Mouse (Mus musculus): ENCODE results near the gene Nfatc3. TPM values are rescaled to one million over a fixed set of nuclear protein-coding genes. Genes with fewer than 3 reads are reported as not detected.

Gene Nfatc3
- polyA plus RNA-seq, 1 experiment from 2014 or later, result 3.0 TPM

DNA sequence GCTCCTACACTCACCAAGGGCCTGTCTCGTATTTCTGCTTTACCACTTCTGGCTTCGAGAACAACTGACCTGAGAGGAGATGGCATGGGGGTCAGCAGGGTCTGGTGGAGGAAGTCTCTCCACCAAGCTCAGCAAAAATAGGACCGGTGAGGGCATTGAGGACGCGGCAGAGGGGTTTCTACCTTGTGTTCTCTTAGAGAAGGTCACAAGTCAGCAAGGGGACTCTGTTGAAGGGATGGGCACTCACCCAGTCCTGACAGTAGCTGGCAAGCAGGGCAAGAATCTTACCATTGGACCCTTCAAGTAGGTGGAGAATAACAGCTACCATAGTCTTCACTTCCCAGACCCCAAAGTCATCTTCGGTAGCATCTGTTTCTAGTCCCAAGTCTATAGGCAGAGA is 75.3 kb downstream of the Nfatc3 start:
- Histone ChIP-seq H3K4me1 (ENCODE audit: control insufficient read depth, low read depth, low read length) (peaks cover 8% of the 10 kb centered on the region), H3K27me3 (ENCODE audit: control insufficient read depth, insufficient read depth, low read depth, low read length) (peaks cover 55% of the 10 kb centered on the region), H3K9ac (ENCODE audit: low read depth, low read length) (no peak overlapping the region), H3K27ac (ENCODE audit: low read length) (no peak overlapping the region), H3K4me2 (ENCODE audit: low read depth, low read length) (no peak overlapping the region), H3K4me3 (ENCODE audit: low read depth, low read length) (no peak overlapping the region), H3K9me3 (replicated peaks; ENCODE audit: control insufficient read depth, low read length) (no peaks in the 10 kb centered on the region), H3K36me3 (ENCODE audit: control insufficient read depth, insufficient read depth) (peaks cover 15% of the 10 kb centered on the region)
- 69% methylated on average over 6 of the region's 6 CpGs for WGBS (ENCODE audit: insufficient replicate concordance)
- ATAC-seq (ENCODE audit: low read depth), result no peak

DNA sequence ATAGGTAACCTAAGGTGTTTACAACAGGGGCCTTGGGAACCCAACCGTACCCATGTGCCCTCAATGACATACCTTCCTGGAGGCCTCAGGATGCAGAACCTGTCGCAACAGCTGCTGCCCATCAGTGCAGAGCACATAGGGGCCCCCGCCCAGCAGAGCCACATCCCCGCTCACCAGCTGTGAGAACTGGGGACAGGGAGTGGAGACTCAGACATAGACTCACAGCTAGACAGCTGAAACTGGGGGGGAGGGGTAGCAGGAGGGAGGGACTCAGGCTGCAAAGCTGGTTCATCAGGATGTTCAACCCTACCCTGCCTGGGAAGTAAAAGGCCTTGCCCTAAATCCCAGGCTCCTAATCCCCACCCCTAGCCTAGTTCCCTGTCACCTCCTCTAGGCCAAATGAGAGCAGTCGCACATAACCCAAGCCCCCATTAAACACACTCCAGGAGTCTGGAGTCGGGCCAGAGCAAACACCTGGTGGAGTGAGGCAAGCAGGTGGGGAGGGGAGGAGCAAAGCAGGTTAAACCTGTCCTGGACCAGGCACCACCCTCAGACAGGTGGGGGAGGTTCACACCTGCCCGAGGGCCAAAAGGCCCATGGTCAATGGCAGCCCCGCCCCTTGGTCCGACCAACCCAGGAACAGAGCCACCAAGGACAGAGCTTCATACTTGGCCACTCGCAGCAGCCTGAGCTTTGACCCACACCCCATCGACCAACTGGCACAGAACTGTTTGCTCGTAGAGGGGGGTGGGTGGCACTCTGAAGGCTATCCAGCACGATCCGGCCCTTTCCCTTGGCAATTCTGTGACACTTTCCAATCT is 76.3 kb downstream of the Nfatc3 start:
- peaks cover 8% of the 10 kb centered on the region for H3K4me1 ChIP-seq (ENCODE audit: control insufficient read depth, low read depth, low read length)
- WGBS (ENCODE audit: insufficient replicate concordance), result 30% methylated on average over 14 of the region's 14 CpGs
- no peak overlapping the region for H3K9ac ChIP-seq (ENCODE audit: low read depth, low read length)
- peak overlapping the region; percentile 50 for H3K4me2 ChIP-seq (ENCODE audit: low read depth, low read length)
- H3K36me3 ChIP-seq (ENCODE audit: control insufficient read depth, insufficient read depth), result peaks cover 11% of the 10 kb centered on the region
- H3K27me3 ChIP-seq (ENCODE audit: control insufficient read depth, insufficient read depth, low read depth, low read length), result peaks cover 60% of the 10 kb centered on the region
- peak overlapping the region; percentile 60 for H3K4me3 ChIP-seq (ENCODE audit: low read depth, low read length)
- H3K27ac ChIP-seq (ENCODE audit: low read length), result peak overlapping the region; percentile 84
- H3K9me3 ChIP-seq (replicated peaks; ENCODE audit: control insufficient read depth, low read length), result no peaks in the 10 kb centered on the region
- peak; percentile 75 for ATAC-seq (ENCODE audit: low read depth)

DNA sequence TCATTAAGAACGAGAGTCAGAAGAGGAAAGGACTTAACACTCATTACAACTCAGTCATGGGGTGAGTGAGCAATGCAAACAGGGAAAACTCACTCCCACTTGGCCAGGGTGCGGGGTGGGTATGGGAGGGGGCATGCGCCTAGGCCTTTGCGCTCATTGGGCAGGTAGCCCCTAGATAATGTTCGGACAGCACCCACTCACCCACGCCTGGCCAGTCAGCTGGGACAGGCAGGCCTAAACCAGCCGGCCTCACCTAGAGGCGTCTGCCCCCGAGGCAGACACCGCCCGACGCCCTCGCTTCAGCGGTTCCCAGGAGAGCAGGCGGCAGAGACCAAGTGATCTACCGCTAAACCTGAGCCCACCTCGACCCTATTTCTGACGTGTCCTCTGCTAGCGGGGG is 77.0 kb downstream of the Nfatc3 start:
- 9% methylated on average over 19 of the region's 19 CpGs for WGBS (ENCODE audit: insufficient replicate concordance)
- no peaks in the 10 kb centered on the region for H3K9me3 ChIP-seq (replicated peaks; ENCODE audit: control insufficient read depth, low read length)
- ATAC-seq (ENCODE audit: low read depth), result peak; percentile 20
- peak overlapping the region; percentile 53; the same call in 1 of the 2 replicates for H3K9ac ChIP-seq (ENCODE audit: low read depth, low read length)
- peaks cover 62% of the 10 kb centered on the region for H3K27me3 ChIP-seq (ENCODE audit: control insufficient read depth, insufficient read depth, low read depth, low read length)
- H3K4me1 ChIP-seq (ENCODE audit: control insufficient read depth, low read depth, low read length), result peaks cover 7% of the 10 kb centered on the region
- peak overlapping the region; percentile 60 for H3K4me3 ChIP-seq (ENCODE audit: low read depth, low read length)
- H3K27ac ChIP-seq (ENCODE audit: low read length), result peak overlapping the region; percentile 84
- peaks cover 11% of the 10 kb centered on the region for H3K36me3 ChIP-seq (ENCODE audit: control insufficient read depth, insufficient read depth)
- peak overlapping the region; percentile 50 for H3K4me2 ChIP-seq (ENCODE audit: low read depth, low read length)

DNA sequence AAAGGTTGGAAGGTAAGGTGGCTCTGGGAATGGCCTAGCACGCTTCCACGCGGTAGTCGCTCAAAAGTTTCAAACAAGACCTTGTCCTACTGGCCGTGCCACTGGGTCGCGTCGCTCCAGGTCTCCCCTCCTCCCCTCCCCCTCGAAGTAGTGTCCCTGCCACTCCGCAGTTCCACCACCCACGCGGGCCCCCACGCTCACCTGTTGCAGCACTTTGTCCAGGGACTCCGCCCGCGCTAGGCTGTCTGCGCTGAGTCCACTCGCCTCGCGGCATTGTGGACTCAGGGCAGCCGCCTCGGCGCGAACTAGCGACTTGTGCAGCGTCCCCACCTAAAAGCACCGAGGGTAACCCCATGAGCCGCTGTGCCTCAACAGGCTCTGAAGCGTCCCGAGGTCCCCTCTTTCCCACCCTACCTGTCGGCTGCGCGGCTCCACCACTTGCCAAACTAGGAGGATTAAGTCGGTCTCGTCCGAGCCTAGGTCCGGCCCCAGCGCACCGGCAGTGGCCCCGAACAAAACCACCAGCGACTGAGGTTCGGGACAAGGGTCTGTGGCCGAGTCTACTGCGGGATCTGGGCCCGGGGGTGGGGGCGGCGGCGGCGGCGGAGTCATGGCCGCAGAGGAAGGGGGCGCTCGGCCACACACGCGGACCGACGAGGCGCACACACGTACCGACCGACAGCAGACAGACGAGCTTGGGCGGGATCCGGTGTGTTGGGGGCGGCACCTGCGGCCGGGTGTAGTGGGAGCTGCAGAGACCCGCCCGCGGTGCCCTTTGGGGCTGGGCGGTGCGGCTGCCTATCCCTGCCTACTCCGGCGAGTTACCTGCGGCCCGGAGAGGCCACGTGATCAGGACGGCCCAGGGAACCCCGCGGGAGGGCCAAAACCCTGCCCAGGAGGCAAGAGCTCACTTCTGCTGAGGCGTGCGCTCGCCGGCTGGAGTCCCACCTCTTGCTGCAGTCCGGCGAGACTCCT is 77.8 kb downstream of the Nfatc3 start, which contains the start of gene Esrp2:
Esrp2 (minus strand) TSS at position 819 of the 975 bp plus-strand sequence.
- Histone ChIP-seq H3K4me2 (ENCODE audit: low read depth, low read length) (peak within 1 kb of the TSS; percentile 50), H3K36me3 (ENCODE audit: control insufficient read depth, insufficient read depth) (peaks cover 9% of the 10 kb centered on the region), H3K27me3 (ENCODE audit: control insufficient read depth, insufficient read depth, low read depth, low read length) (peaks cover 62% of the 10 kb centered on the region), H3K27ac (ENCODE audit: low read length) (peak within 1 kb of the TSS; percentile 84), H3K9me3 (replicated peaks; ENCODE audit: control insufficient read depth, low read length) (no peaks in the 10 kb centered on the region), H3K4me3 (ENCODE audit: low read depth, low read length) (peak within 1 kb of the TSS; percentile 60), H3K9ac (ENCODE audit: low read depth, low read length) (peak within 1 kb of the TSS; percentile 53), H3K4me1 (ENCODE audit: control insufficient read depth, low read depth, low read length) (peaks cover 5% of the 10 kb centered on the region)
- 1% methylated on average over 86 of the region's 86 CpGs for WGBS (ENCODE audit: insufficient replicate concordance)
- ATAC-seq (ENCODE audit: low read depth), result peak; percentile 76

DNA sequence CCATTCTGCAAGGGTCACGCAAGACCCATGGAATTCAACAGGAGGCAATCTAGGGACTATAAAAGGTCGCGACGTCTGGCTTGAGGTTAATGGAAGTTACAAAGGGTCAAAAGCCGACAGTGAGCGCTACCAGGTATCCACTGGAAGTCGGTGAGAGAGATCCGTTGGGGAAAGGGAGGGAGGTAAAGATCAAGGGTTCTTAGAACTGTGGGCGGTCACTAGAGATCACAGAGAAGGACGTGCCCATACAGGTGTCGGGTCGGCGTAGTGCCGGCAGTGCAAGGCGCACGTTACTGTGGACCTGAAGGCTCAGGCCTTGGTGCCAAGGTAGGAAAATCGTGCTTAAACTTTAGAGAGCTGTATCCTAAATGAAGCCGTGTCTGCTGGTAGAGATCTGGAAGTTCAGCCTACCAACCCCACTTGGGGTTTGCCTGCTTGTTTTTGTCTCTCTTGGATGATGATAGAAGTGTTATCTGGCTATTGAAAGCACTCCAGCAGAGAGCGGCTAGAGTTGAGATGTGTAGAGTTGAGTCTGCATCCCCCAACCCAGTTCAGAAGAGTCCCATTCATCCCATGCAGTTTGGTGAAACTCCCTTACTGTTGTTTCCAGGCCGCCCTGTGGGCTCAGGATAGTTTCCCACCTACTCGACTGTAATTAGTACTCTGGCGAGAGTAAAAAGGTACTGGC is 78.7 kb downstream of the Nfatc3 start:
- ATAC-seq (ENCODE audit: low read depth), result no peak
- H3K27me3 ChIP-seq (ENCODE audit: control insufficient read depth, insufficient read depth, low read depth, low read length), result peaks cover 62% of the 10 kb centered on the region
- H3K36me3 ChIP-seq (ENCODE audit: control insufficient read depth, insufficient read depth), result peaks cover 6% of the 10 kb centered on the region; the same call in 1 of the 2 replicates
- H3K9me3 ChIP-seq (replicated peaks; ENCODE audit: control insufficient read depth, low read length), result no peaks in the 10 kb centered on the region
- WGBS (ENCODE audit: insufficient replicate concordance), result 4% methylated on average over 22 of the region's 22 CpGs
- H3K4me1 ChIP-seq (ENCODE audit: control insufficient read depth, low read depth, low read length), result peaks cover 5% of the 10 kb centered on the region
- H3K4me2 ChIP-seq (ENCODE audit: low read depth, low read length), result peak overlapping the region; percentile 50
- H3K27ac ChIP-seq (ENCODE audit: low read length), result no peak overlapping the region
- H3K9ac ChIP-seq (ENCODE audit: low read depth, low read length), result no peak overlapping the region; the same call in none of the 2 replicates
- peak overlapping the region; percentile 60 for H3K4me3 ChIP-seq (ENCODE audit: low read depth, low read length)

DNA sequence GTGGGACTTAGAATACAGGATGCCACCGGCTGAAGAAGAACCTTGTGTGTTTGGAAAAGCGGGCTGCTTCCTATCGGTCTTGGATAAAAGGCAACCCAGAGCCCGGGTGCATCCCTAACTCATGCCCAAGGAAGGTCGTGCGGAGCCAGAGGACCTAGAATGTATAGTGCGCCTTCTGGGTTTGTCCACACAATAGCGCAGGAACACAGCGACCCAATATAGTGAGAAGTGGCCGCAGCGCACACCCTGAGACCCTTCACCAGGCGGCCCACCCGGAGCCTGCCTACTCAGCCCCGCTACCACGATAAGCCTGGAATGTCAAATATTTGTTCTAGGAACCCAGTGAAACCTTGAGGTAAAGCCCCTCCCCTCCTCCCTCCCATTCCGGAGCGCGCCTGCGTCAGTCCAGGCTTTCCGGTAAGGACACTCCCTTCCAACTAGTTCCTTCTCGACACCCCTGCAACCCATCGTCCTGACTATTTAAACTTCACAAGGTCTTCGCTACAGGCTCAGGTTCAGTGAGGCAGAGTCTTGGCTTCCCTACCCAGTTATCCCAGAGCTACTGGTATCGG is 79.4 kb downstream of the Nfatc3 start:
- Histone ChIP-seq H3K36me3 (ENCODE audit: control insufficient read depth, insufficient read depth) (peaks cover 2% of the 10 kb centered on the region; the same call in 1 of the 2 replicates), H3K27me3 (ENCODE audit: control insufficient read depth, insufficient read depth, low read depth, low read length) (peaks cover 62% of the 10 kb centered on the region), H3K9ac (ENCODE audit: low read depth, low read length) (peak overlapping the region; percentile 4; the same call in 1 of the 2 replicates), H3K4me3 (ENCODE audit: low read depth, low read length) (peak overlapping the region; percentile 60), H3K9me3 (replicated peaks; ENCODE audit: control insufficient read depth, low read length) (no peaks in the 10 kb centered on the region), H3K27ac (ENCODE audit: low read length) (peak overlapping the region; percentile 36), H3K4me1 (ENCODE audit: control insufficient read depth, low read depth, low read length) (peaks cover 5% of the 10 kb centered on the region), H3K4me2 (ENCODE audit: low read depth, low read length) (peak overlapping the region; percentile 50)
- WGBS (ENCODE audit: insufficient replicate concordance), result under 1% methylated on average over 24 of the region's 24 CpGs
- ATAC-seq (ENCODE audit: low read depth), result peak; percentile 7; the same call in 1 of the 2 replicates

DNA sequence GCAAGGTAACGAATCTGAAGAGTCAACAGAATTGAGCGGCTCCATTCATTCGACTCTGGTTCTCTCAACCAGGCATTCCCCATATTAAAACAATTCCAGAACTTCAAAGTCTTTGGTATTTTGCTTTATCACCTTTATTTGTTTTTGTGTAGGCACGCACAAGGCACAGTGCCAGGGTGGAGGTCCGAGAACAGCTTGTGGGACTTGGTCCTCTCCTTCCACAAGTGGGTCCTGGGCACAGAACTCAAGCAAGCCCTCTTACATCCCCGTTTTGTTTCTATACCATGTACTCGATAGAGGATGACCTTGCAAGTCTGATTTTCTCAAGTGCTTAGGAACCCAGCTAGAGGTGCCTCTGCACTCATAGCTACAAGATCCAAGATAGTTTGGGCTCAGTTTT is 80.0 kb downstream of the Nfatc3 start:
- WGBS (ENCODE audit: insufficient replicate concordance), result 19% methylated on average over 7 of the region's 7 CpGs
- Histone ChIP-seq H3K27ac (ENCODE audit: low read length) (peak overlapping the region; percentile 36), H3K27me3 (ENCODE audit: control insufficient read depth, insufficient read depth, low read depth, low read length) (peaks cover 60% of the 10 kb centered on the region)

DNA sequence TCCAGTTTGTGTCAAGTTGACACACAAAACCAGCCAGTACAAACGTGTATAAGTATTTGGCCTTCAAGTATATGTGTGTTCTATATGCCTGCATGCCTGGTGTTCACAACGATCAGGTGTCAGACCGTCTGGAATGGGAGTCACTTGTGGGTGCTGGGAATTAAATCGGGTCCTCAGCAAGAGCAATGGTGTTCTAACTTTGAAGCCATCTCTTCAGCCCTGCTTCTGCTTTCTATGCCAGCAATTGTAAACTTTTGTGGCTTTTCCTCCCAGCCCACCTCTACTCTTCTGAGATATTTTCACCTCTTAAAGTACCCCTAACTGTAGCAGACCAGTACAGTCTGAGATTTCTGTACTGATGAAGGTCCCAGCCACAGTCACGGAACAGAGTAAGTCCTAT is 81.6 kb downstream of the Nfatc3 start:
- Histone ChIP-seq H3K27ac (ENCODE audit: low read length) (no peak overlapping the region), H3K4me3 (ENCODE audit: low read depth, low read length) (no peak overlapping the region), H3K36me3 (ENCODE audit: control insufficient read depth, insufficient read depth) (no peaks in the 10 kb centered on the region), H3K9ac (ENCODE audit: low read depth, low read length) (no peak overlapping the region), H3K4me2 (ENCODE audit: low read depth, low read length) (no peak overlapping the region), H3K27me3 (ENCODE audit: control insufficient read depth, insufficient read depth, low read depth, low read length) (peaks cover 44% of the 10 kb centered on the region), H3K9me3 (replicated peaks; ENCODE audit: control insufficient read depth, low read length) (no peaks in the 10 kb centered on the region), H3K4me1 (ENCODE audit: control insufficient read depth, low read depth, low read length) (peaks cover 5% of the 10 kb centered on the region)
- WGBS (ENCODE audit: insufficient replicate concordance), result 53% methylated on average over 5 of the region's 5 CpGs
- no peak for ATAC-seq (ENCODE audit: low read depth)

More for the DNA sequence above, 80.0 kb downstream of the Nfatc3 start:
- Histone ChIP-seq H3K9me3 (replicated peaks; ENCODE audit: control insufficient read depth, low read length) (no peaks in the 10 kb centered on the region), H3K4me2 (ENCODE audit: low read depth, low read length) (peak overlapping the region; percentile 50), H3K4me3 (ENCODE audit: low read depth, low read length) (peak overlapping the region; percentile 60), H3K9ac (ENCODE audit: low read depth, low read length) (peak overlapping the region; percentile 3; the same call in 1 of the 2 replicates), H3K4me1 (ENCODE audit: control insufficient read depth, low read depth, low read length) (peaks cover 5% of the 10 kb centered on the region), H3K36me3 (ENCODE audit: control insufficient read depth, insufficient read depth) (no peaks in the 10 kb centered on the region)
- ATAC-seq (ENCODE audit: low read depth), result no peak

Data from liver, embryonic 16.5 days (tissue).